Mouse (Mus musculus) kidney, postnatal 36 days (tissue): ENCODE measurements at regions not wholly inside any gene's neighbourhood (a gene's known extent, or its start where the extent isn't known, plus 50 kb on each side); places are given as distances from the start of the nearest gene placed in this dataset.

Experiments
- DNase-seq, 2 experiments: peaks; one replicate each; pipeline ENCODE4 v3.0.0; 2021 to 2022; ENCODE audit warnings: mixed read lengths in 2 of 2

GRCm38 (mm10) chr6:106876690-106877089 is 76.8 kb upstream of the Crbn start:
- no peak for DNase-seq

- DNase-seq: no peak
These were observed 92.2 kb upstream of the Crbn start for GRCm38 (mm10) chr6:106891879-106892638.

GRCm38 (mm10) chr6:106892639-106892934 is 92.7 kb upstream of the Crbn start:
- DNase-seq: no peak

GRCm38 (mm10) chr6:106903953-106904683 is 104.2 kb upstream of the Crbn start:
- DNase-seq: no peak

GRCm38 (mm10) chr6:106915121-106915520 is 115.2 kb upstream of the Crbn start:
- DNase-seq: no peak

GRCm38 (mm10) chr6:106916683-106917289 is 116.9 kb upstream of the Crbn start:
- no peak for DNase-seq

GRCm38 (mm10) chr6:106920951-106921350 is 121.1 kb upstream of the Crbn start:
- DNase-seq: no peak

- DNase-seq: no peak
These were observed 125.6 kb upstream of the Crbn start for GRCm38 (mm10) chr6:106925486-106925885.

- no peak for DNase-seq
These were observed 133.7 kb upstream of the Crbn start for GRCm38 (mm10) chr6:106933584-106933983.

- no peak for DNase-seq
These were observed 146.5 kb upstream of the Crbn start for GRCm38 (mm10) chr6:106946227-106946927.

- DNase-seq: no peak
These were observed 151.0 kb upstream of the Crbn start for GRCm38 (mm10) chr6:106950909-106951308.

GRCm38 (mm10) chr6:106961320-106961719 is 161.4 kb upstream of the Crbn start:
- DNase-seq: no peak

- DNase-seq: no peak
These were observed 164.5 kb upstream of the Crbn start for GRCm38 (mm10) chr6:106964337-106964736.

GRCm38 (mm10) chr6:106975439-106975838 is 175.6 kb upstream of the Crbn start:
- DNase-seq: no peak

GRCm38 (mm10) chr6:106978721-106979120 is 178.8 kb upstream of the Crbn start:
- DNase-seq: no peak

- no peak for DNase-seq
These were observed 179.9 kb upstream of the Crbn start for GRCm38 (mm10) chr6:106979755-106980154.

- DNase-seq: no peak
These were observed 180.3 kb upstream of the Crbn start for GRCm38 (mm10) chr6:106980188-106980587.

- DNase-seq: no peak
These were observed 181.4 kb upstream of the Crbn start for GRCm38 (mm10) chr6:106981232-106981631.

GRCm38 (mm10) chr6:106985132-106985801 is 185.4 kb upstream of the Crbn start:
- no peak for DNase-seq

- no peak for DNase-seq
These were observed 191.7 kb upstream of the Crbn start for GRCm38 (mm10) chr6:106991586-106991985.

GRCm38 (mm10) chr6:107004406-107005120 is 204.7 kb upstream of the Crbn start:
- DNase-seq: no peak

GRCm38 (mm10) chr6:107010785-107011184 is 210.9 kb upstream of the Crbn start:
- DNase-seq: no peak
